Mouse (Mus musculus) naive thymus-derived CD4-positive, alpha-beta T cell, adult 2 months (primary cell): ENCODE results near the gene Zpr1.

Source experiments
- DNase-seq: peaks from one replicate; pipeline ENCODE4 v3.0.0-alpha.2; 2011; ENCODE audit warnings: low read depth

Gene Zpr1

GRCm38 (mm10) chr9:46329250-46329648, 56.4 kb downstream of the Zpr1 start:
- no peak for DNase-seq

- no peak for DNase-seq
Observed at GRCm38 (mm10) chr9:46329801-46330585, 57.1 kb downstream of the Zpr1 start.

- no peak for DNase-seq
Observed at GRCm38 (mm10) chr9:46330586-46330895, 57.7 kb downstream of the Zpr1 start.

- DNase-seq = no peak
Observed at GRCm38 (mm10) chr9:46331301-46331700, 58.4 kb downstream of the Zpr1 start.
